Mouse (Mus musculus) small intestine, adult 2 months (tissue): Measurements from ENCODE around the gene Ypel3. TPM values are rescaled to one million over a fixed set of nuclear protein-coding genes. Genes with fewer than 3 reads are reported as not detected.

Experiments used
- H3K27ac ChIP-seq: fragments of 200-500 bp; 2 replicates; pipeline ENCODE4 v1.5.1; 2012; ENCODE audit warnings: low read depth, low read length, control low read depth, inconsistent platforms; ENCODE audit not compliant: insufficient read depth
- H3K27me3 ChIP-seq: fragments of 200-500 bp; 2 replicates; pipeline ENCODE4 v1.6.1; 2012; ENCODE audit warnings: mild to moderate bottlenecking, moderate library complexity, low read length, inconsistent platforms; ENCODE audit not compliant: control insufficient read depth, insufficient read depth
- H3K36me3 ChIP-seq: fragments of 200-500 bp; 2 replicates; pipeline ENCODE4 v1.6.1; 2012; ENCODE audit warnings: mild to moderate bottlenecking, low read length, control low read depth, inconsistent platforms; ENCODE audit not compliant: control insufficient read depth, insufficient read depth
- H3K4me1 ChIP-seq: fragments of 200-500 bp; 2 replicates; pipeline ENCODE4 v1.6.1; 2012; ENCODE audit warnings: low read length, inconsistent platforms, mixed read lengths; ENCODE audit not compliant: control insufficient read depth, insufficient read depth, insufficient read length
- H3K4me3 ChIP-seq: fragments of 200-500 bp; 2 replicates; pipeline ENCODE4 v1.5.1; 2012; ENCODE audit warnings: low read depth, mild to moderate bottlenecking, control low read depth, inconsistent platforms, low read length, moderate library complexity
- CTCF ChIP-seq: fragments of 200-500 bp; IDR thresholded peaks from 2 replicates; pipeline ENCODE4 v1.5.1; 2012; ENCODE audit warnings: low read depth, mild to moderate bottlenecking, control low read depth, inconsistent platforms, low read length, moderate library complexity, mixed read lengths; ENCODE audit not compliant: insufficient replicate concordance, insufficient read length; ENCODE audit errors: extremely low read depth
- POLR2A ChIP-seq: fragments of 200-500 bp; IDR thresholded peaks from 2 replicates; pipeline ENCODE4 v1.6.1; 2012; ENCODE audit warnings: low read depth, mild to moderate bottlenecking, control low read depth, inconsistent platforms, low read length, moderate library complexity
- WGBS: fragments of 180-500 bp; shearing (Covaris S2); methylation state at CpG from one replicate; pipeline ENCODE4 v1.1.7; 2018; 5-methylcytosine and 5-hydroxymethylcytosine counted together
- polyA plus RNA-seq: library from polyadenylated mRNA; depleted of rRNA; stranded (reverse); fragments of >200 nt; gene quantifications from 2 replicates; pipeline ENCODE4 v1.2.3, GENCODE M21; 2012

Ypel3 gene
- polyA plus RNA-seq, 1 experiment = 244 TPM

DNA sequence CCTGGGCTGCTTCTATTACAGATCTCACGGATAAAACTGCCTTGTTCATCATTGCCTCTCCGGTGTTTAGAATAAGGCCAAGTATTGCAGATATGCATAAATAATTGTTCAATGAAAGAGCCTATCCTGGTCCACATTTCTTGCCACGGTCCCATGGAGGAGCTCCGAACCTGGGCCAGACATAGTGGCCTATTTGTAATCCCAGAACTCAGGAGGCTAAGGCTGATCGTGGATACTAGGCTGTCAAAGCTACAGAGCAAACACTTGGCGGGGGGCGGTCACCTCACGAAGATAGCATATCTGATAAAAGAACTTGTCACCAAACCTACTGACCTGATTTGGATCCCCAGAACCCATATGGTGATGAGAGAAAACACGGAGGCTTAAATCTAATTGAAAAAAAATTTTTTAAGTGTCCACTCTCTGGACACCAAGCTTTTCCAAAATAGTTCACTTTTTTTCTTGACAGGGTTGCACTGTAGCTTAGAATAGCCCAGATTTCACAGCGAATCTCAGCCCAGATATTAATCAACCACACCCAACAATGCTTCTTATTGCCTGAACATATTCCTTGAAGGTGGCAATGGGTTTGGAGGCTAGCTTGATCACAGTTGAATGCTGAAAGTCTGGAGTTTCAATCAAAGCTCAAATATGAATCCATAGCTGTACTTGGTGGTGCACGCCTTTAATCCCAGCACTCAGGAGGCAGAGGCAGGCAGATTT lies 16.1 kb downstream of the Ypel3 start:
- H3K36me3 ChIP-seq = peaks cover 49% of the 10 kb centered on the region
- WGBS = 14% methylated on average over 11 of the region's 11 CpGs

GRCm38 (mm10) chr7:126793456-126794270 lies 16.9 kb downstream of the Ypel3 start:
- Histone ChIP-seq H3K27me3 (no peaks in the 10 kb centered on the region), H3K4me3 (no peak overlapping the region), H3K4me1 (peaks cover 10% of the 10 kb centered on the region), H3K36me3 (peaks cover 41% of the 10 kb centered on the region), H3K27ac (peak overlapping the region; percentile 28; the same call in 1 of the 2 replicates)
- WGBS = 85% methylated on average over 4 of the region's 4 CpGs
- TF ChIP-seq CTCF = no peak

More for the DNA sequence above, 16.1 kb downstream of the Ypel3 start:
- peak overlapping the region; percentile 72 for H3K27ac ChIP-seq
- H3K4me1 ChIP-seq = peaks cover 10% of the 10 kb centered on the region
- H3K27me3 ChIP-seq = no peaks in the 10 kb centered on the region
- TF ChIP-seq POLR2A (no peak), CTCF (no peak)
- peak overlapping the region; percentile 82 for H3K4me3 ChIP-seq

- no peaks in the 10 kb centered on the region for H3K27me3 ChIP-seq
- TF ChIP-seq CTCF (no peak), POLR2A (no peak)
- H3K27ac ChIP-seq = no peak overlapping the region
- WGBS = 62% methylated on average over 4 of the region's 4 CpGs
- H3K4me1 ChIP-seq = peaks cover 10% of the 10 kb centered on the region
- H3K36me3 ChIP-seq = peaks cover 35% of the 10 kb centered on the region
- no peak overlapping the region for H3K4me3 ChIP-seq
These were observed 17.5 kb downstream of the Ypel3 start for GRCm38 (mm10) chr7:126794271-126794605.

DNA sequence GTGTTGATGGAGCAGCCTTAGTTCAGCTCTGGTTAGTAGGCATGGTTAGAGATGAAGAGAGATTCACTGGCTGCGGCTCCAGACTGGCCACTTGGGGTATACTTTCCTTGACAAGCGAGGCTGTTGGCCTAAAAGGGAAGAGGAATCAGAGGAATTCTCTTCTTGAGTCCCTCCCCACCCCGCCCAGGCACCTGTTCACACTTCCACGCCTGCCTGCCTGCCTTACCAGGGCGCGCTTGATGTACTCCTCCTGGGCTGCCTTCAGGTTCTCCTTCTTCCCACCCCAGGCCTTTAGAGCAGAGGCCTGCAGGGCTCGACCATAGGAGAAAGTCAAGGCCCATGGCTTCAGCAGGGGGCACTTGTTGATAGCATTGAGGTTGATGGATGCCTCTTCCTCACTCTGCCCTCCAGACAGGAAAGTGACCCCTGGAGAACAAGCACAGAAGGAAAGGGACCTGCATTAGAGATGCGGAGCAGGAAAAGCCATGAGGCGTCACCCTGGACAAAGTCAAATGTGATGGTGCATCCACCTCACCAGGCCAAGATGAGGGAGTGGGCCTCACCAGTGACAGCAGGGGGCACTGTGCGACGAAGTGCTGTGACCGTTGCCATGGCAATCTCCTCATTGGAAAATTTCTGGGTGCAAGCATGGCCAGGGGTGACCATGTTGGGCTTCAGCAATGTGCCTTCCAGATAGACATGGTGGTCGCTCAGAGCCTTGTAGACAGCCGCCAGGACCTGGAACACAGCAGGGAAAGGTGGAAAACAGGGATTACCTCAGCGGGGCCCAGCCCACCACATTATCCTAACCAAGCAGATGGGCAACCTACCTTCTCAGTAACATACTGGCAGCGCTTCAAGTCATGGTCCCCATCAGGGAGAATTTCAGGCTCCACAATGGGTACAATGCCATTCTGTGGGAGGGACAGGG lies 18.9 kb downstream of the Ypel3 start:
- WGBS = 89% methylated on average over 16 of the region's 16 CpGs
- H3K27me3 ChIP-seq = no peaks in the 10 kb centered on the region

GRCm38 (mm10) chr7:126796350-126796932 lies 19.7 kb downstream of the Ypel3 start:
- TF ChIP-seq CTCF = 0 out of 2 replicates have a peak, but pooled peaks have one; percentile 5
- no peak for TF ChIP-seq POLR2A
- H3K36me3 ChIP-seq = peaks cover 26% of the 10 kb centered on the region
- no peaks in the 10 kb centered on the region for H3K27me3 ChIP-seq
- H3K4me1 ChIP-seq = peaks cover 14% of the 10 kb centered on the region
- no peak overlapping the region for H3K27ac ChIP-seq
- no peak overlapping the region for H3K4me3 ChIP-seq
- 66% methylated on average over 8 of the region's 8 CpGs for WGBS

More for the DNA sequence above, 18.9 kb downstream of the Ypel3 start:
- H3K36me3 ChIP-seq = peaks cover 26% of the 10 kb centered on the region
- H3K4me3 ChIP-seq = no peak overlapping the region
- TF ChIP-seq POLR2A (no peak), CTCF (no peak)
- H3K4me1 ChIP-seq = peaks cover 16% of the 10 kb centered on the region
- H3K27ac ChIP-seq = no peak overlapping the region

DNA sequence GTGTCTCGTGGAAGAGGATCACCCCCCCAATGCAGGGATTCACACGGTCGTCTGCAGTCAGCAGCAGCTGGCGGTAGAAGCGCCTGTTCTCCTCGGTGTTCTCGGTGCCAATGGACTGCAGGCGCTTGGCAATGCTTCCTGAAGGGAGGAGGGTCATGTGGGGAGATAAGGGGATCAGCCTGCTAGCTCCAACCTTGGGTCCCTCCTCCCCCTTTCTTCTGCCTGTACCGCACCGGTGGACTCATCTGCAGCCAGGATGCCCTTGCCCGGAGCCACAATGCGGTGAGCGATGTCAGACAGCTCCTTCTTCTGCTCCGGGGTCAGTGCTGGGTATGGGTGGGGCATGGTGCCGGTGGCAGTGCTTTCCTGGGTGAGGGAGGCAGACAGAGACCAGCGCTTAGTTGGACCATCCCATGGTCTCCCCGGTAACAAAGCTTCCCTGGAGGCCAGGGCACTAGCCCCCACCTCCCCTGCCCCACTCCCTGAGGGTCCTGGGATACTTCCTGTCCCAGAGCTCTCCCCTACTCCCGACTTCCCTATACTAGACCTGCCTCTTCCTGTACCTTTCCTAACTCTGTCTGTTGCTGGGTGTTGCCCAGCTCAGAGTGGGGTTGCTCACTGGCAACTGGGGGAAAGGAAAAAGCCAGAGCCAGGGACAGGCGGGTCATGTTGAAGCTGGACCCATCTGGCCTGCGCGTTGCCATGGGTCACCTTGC lies 20.8 kb downstream of the Ypel3 start, which contains the start of gene Fam57b:
Gene Fam57b (plus strand): TSS at position 258 of the 716 bp plus-strand sequence.
- H3K4me3 ChIP-seq = peak within 1 kb of the TSS; percentile 75
- peak within 1 kb of the TSS; percentile 89 for H3K27ac ChIP-seq
- TF ChIP-seq POLR2A (no peak; the same call in 1 of the 2 replicates), CTCF (no peak)
- 12% methylated on average over 21 of the region's 21 CpGs for WGBS
- peaks cover 26% of the 10 kb centered on the region for H3K36me3 ChIP-seq
- H3K27me3 ChIP-seq = no peaks in the 10 kb centered on the region
- peaks cover 14% of the 10 kb centered on the region for H3K4me1 ChIP-seq
